Mouse (Mus musculus): ENCODE results near the gene Crat.
"Not testable (repeated sequence)": the region's sequence is repeated elsewhere in the genome, so short reads cannot be mapped to it uniquely, and the experiment has no call there.

The Crat gene

DNA sequence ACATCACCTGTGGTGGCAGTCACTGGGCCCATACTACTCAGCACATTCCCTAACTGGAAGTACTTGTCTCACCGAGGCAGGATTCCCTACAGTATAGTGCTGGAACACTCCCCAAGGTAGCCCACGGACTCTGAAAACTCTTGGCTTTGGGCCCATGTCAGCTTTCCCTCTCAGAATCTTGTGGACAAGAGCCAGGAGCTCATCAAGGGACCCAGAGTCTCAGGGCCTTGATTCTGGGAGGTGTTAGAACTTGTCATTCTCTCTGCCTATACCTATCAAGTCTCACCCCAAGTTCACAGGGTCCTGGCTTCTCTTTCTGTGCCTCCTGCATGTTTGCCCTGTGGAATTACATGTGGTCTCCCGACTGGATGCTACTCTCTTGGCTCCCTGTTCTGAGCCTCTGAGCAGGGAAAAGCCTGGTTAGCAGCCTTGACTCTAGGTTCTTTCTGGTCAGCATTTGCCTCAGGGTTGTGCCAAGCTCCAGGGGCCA, 24.6 kb upstream of the Crat start:
- no peak for DNase-seq (ENCODE audit: low spot score)

DNA sequence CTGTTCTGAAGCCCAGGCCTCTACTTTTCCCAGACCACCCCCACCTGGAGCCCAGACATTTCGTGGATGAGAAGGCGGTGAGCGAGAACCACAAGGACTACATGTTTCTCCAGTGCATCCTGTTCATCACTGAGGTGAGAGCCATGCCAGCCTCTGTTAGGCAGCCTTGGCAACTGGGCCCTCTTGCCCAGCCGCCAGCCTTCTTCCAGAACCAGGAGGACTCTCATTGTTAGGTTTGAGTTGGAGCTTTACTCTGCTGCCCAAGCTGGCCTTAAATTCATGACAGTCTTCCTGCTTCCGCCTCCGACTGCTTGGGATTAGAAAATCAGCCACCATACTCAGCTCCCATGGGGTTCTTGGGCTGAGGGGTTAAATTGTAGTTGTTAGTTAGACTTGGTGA, 24.0 kb upstream of the Crat start:
- no peak for DNase-seq (ENCODE audit: low spot score)

DNA sequence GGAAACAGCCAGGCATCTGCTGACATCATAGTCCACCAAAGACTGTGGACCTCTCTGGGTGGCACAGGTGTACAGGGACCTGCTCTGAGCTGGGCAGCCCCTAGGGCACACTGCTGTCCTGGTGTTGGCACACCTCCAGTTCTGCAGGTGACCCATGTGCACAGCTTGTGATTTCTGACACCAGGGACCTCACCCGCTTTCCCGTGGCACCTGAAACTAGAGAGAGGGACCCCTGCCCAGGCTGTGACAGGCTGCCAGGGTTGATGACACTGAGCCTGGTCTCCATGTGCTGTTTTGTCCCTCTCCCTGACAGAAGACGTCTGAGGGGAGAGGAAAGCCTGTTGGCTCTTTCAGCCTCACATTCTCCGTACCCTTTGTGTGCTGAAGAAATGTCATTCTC, 22.2 kb upstream of the Crat start:
- no peak for DNase-seq (ENCODE audit: low spot score)

DNA sequence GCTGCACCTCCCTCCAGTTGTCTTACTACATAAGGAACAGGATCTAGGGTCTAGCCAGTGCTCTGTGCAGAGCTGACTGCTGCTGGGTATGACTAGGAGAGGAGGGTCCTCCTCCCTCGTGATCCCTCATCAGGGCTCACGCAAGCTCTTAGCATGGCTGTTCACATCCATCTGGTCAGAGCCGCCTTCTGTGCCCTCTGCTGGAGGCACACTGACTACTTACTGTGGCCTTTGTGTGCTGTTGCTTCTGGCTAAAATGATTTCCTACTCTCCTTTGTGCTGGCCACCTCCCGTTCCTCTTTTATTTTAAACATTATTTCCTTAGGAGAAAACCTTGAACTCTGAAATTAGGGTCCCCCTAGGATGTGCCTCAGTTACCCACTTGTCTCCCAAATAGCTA, 21.2 kb upstream of the Crat start:
- no peak for DNase-seq (ENCODE audit: low spot score)

DNA sequence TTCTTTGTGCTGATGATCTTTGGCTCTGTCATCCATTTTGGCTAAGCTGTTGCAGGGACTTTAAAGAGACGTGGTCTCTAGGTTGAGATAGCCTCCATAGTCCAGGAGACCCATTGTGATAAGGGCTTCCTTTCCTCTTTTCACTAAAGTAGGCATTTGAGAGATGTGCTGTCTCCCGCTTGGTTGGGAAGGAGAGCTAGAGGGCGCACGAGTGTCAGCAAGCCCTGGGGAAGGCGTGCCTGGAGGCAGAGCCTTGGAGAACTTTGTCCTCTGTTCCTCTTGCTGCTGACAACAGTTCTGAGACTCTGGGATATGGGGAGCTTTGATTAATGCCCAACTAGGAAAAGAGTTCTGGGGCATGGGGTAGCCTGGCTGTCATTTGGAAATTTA, 20.5 kb upstream of the Crat start:
- DNase-seq (ENCODE audit: low spot score): no peak

DNA sequence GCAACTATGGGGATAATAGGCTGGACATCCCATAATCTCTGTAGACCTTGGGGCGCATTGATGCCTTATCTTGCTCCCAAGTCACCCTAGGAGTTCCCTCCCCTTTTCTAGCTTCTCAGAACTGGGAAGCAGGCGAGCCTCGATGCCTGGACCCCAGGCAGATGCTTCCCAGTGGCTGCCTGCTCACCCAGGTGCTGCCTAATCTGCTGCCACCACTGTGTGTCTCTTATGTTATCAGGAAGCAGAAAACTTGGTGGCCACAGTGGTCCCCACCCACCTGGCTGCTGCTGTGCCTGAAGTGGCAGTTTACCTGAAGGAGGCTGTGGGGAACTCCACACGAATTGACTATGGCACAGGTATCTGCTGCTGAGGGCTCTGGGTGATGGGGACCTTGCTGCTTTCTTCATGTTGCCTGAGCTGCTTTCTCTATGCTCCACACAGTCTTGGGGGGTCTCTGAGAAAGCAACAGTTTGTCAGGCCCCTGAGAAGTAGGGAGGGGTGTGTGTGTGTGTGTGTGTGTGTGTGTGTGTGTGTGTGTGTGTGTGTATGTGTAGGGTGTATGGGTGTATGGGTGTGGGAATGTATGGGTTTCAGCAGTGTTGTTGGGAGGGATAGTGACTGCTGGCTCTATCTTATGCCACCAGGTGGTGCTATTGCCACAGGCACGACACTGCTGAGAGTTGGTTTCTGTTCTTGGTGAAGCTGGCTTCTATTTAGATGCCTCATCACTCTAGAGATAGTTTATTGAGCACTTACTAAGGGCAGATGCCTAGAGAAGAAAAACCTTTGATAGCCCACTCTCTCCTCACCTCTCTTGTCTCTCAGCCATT, 19.9 kb upstream of the Crat start:
- no peak for DNase-seq (ENCODE audit: low spot score)

DNA sequence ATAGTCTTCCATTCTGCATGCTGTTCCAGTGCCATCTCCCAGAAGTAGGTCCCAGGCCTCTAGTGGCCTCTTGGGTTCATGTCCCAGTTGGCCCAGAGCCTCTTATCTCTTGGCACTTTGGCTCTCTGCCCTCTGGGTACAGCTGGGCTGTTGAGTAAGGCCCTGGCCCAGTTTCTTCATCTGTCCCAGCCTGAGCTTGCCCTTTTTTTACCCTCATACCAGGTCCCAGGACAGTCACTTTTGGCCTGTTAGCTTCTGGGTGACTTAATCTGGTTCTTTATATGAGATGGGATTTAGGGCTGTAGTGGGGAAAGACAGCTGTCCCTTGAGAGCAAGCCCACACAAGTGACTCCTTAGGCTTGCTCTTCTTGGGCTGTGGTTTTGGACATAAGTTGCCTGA, 13.5 kb upstream of the Crat start:
- no peak for DNase-seq (ENCODE audit: low spot score)

DNA sequence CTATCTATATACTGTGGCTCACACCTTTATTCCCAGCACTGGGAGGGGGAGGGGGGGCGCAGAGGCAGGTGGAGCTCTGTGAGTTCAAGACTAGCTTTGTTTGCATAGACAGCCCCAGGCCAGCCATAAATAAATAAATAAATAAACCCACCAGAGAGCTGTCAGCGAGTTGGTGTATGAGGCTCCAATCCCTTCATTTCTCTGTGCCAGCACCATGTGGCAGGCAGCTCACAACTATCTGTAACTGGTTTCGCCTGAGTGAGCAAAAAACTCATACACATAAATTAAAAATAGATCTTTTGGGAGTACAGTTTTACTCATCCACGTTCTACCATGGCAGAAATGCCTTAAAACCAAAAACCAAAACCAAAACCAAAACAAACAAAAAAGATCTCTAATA, 5.8 kb upstream of the Crat start:
- no peak for DNase-seq (ENCODE audit: low spot score)

DNA sequence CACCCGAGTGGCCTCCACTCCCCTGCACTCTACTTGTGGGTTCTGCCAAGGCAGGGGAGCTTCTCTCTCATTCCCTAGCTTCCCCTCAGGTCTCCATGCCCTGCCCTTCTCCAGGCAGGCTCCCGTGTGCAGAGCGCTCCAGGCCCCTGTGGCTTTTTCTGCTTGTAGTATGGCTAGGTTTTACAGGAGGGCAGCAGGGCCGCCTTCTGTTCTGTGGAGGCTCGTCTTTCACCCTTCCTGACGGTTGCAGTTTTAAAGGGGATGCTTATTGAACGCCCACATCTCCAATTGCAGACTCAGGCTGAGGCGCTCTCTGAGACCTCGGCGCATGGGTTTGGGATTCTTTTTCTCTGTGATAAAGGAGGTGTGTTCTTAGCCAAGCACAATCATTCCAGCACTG, 3.5 kb upstream of the Crat start:
- DNase-seq (ENCODE audit: low spot score): no peak

DNA sequence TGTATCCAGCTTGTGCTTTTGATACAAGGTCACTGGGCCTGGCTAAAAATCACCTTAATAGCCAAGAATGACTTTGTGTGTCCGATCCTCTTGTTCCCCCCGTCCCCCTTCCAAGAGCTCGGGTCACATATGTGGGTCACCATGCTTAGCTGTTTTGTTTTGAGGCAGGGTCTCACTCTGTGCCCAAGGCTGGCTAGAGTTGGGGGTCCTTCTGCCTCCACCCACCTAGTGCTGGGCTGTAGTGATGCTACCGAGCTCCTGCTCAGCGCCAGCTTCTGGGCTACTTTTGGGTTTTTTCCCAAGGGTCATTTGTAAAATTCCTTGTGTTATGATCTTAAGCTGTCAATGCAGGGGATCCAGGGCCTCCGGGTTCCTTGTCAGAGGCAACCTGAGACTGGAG, 2.6 kb upstream of the Crat start:
- no peak for DNase-seq (ENCODE audit: low spot score)

DNA sequence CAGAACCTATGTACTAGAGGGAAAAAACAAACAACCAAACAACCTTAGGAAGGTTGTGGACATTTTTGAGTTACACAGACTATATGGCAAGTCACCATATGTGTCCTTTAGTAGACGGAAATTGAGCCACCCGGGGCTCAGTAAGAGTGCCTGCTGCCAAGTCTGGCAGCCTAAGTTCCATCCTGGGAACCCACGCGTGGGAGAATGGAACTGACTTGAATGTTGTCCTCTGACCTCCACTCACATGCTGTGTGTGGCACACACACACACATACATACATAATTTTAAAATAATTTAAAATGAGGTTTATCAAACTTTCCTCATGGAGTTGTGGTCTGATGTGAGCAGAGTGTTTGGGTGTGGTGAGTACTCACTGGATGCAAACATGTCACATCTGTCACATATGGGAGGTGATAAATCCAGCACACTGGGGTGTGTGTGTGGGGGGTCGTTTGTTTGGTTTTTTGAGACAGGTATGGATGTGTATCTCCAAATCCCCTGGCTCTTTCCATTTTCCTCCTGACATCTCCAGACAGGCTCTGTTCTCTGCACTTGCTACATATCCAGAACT, 2.1 kb upstream of the Crat start:
- no peak for DNase-seq (ENCODE audit: low spot score)

DNA sequence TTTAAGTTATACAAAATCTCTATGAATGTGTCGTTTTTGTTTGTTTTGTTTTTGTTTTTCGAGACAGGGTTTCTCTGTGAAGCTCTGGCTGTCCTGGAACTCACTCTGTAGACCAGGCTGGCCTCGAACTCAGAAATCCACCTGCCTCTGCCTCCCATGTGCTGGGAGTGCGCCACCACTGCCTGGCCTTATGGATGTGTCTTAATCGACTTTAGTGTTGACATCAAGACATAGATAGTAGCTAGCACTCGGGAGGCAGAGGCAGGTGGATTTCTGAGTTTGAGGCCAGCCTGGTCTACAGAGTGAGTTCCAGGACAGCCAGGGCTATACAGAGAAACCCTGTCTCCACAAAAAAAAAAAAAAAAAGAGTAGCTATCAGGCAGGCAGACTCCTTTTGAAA, 1.5 kb upstream of the Crat start:
- not testable (repeated sequence) for DNase-seq (ENCODE audit: low spot score)

DNA sequence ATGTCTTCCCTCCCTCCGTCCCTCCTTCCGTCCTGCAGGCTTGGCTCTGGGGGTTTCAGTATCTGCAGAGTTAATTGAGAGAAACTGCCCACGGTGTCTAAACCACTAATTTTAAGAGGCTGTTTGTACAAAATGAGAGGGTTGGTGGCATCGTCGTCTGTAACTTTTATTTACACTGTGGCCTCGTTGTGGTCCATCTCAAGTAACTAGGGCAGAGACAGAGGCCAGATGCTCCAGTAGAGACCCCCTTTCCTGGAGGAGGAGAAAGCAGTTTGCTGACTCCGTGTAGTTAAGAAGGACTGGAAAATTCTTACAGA, 994 bp upstream of the Crat start:
- no peak for DNase-seq (ENCODE audit: low spot score)

DNA sequence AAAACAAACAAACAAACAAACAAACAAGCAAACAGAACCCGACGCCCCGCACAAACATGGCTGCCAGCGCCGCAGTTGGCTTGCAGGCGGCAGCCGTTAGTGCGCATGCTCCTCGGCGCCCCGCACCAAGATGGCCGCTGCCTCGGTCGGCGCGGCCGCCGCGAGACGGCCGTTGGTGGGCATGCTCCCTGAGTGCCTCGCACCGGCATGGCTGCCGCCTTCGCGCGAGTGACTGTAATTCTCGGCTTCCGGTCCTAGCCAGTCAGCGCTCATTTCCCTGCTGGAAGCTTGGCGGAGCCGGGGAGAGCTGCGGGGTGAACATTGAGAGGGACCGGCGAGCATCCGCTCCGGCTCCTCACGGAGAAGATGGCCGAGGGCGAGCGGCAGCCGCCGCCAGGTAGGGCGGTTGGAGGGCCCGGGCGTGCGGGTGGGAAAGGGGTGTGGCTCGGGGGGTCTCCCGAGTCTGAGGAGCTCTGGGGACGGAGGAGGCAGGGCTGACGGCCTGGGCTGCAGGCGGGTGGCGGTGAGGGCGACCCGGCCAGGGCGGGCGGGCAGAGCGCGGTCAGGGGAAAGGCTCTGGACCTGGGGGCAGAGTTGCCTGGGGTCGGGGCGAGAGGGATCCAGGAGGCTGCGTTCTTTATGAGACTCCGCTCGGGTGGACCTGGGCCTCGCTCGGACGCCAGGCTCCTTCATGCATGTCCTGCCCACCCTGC, 479 bp upstream of the Crat start, which contains the start of gene Ptpa:
Ptpa (plus strand) TSS at position 104 of the 713 bp plus-strand sequence.
- peak; percentile 92 for DNase-seq (ENCODE audit: low spot score)

DNA sequence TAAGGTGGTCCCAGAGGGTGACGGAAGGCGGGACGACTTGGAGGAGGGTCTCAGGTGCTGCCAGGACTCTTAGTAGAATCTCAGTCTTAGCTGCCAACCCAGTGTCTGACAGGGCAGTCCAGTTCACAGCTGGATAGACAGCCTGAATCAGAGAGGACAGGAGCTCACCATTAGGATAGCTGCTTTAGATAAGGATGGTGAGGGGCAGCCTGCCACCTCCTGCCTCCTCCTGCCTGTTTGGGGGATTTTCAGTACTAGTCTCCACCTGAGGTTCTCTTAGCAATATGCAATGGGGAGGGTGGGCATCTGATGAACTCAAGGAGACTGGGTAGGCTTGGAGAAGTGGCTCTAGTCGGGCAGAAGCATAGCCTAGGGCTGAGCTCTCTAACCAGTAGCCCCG, 932 bp downstream of the Crat start:
- no peak for DNase-seq (ENCODE audit: low spot score)

DNA sequence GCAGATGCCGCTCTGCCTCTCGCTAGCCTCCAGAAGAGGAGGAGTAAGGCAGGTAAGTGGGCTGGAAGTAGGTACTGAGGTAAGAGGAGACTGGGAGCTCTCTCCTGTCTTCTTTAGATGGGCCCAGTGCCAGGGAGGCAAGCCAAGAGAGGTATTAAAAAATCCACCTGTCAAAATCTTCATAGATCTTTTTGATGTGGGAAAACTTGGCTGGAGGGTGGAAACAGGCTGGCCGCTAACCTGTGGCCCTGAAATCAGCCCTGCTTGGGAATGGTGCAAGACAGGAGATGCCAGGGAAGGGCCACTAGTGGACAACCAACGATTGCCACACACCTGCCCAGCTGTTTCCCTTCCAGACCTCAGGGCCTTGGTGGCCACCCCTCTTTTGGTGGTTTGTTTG, 1.5 kb downstream of the Crat start:
- DNase-seq (ENCODE audit: low spot score): no peak

DNA sequence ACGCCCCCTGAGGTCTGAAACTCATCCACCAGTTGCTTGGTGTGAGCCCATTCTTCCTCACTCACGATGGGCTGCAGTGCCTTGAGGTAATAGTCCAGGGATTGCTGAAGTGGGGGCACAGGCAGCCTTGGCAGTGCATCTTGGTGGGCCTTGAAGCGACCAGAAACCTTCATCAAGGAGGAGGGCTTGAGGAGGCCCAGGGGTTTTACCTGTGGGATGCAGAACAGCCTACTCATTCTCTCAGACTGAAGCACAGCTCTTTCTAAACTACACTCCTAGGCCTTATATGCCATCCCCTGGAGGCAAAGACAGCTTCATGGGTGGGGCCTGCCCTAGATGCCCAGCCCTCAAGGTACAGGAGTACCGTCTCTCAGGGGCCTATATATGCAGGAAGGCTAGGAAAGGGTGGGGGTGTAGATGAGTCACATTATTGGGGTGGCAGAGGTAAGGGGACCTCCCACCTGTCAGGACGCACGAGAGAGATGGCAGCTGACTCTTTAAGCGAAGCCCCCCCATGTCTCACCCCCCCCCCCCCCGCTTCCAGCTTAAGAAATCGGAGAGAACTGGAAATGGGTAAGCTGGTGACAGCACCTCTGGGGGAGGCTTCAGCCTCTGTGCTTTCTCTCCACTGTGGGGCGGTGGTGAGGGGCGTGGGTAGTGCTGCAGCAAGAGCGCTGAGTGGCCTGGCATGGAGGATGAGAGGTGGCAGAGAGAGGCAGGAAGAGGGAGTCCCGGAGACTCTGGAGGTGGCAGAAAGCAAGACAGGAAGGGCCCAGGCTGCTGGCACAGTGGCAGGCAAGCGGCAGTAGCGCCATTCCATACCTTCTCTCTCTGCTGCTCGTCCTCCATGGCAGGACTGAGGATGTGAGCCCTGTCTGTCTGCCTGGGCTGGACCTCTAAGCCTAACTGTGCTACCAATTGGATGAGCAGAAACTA, 2.3 kb downstream of the Crat start:
- no peak for DNase-seq (ENCODE audit: low spot score)

DNA sequence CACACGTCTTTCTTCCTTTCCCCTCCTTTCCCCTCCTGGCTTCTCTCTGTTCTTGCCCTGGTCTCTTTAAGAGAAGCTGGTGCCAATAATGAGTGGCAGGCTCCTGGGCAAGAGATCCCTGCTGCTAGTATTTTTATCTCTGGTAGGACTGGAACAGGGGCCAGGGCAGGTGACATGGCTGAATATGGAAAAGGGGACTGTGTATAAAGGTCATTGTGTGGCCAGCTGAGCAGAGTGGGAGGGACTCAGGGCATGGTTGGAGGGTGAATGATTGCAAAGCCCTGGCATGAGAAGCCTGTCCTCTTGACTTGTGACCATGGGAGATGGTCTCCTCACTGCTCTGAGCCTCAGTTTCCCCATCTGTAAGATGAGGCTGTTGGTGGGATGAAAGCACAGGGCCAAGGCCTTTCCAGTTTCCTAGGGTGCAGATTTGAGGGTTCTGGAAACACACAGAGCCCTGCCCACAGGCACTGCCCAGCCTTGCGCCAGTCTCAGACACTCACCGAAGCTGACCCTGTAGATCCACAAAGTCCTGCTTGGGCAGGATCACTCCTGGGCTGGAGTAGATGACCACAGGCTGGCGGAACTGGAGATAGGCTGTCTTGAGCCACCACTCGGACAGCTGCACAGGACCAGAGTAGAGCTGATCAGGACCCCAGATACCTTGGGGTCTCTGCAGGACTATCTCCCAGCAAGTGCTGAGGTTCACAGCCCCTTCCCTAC, 6.0 kb downstream of the Crat start:
- DNase-seq (ENCODE audit: low spot score): no peak

DNA sequence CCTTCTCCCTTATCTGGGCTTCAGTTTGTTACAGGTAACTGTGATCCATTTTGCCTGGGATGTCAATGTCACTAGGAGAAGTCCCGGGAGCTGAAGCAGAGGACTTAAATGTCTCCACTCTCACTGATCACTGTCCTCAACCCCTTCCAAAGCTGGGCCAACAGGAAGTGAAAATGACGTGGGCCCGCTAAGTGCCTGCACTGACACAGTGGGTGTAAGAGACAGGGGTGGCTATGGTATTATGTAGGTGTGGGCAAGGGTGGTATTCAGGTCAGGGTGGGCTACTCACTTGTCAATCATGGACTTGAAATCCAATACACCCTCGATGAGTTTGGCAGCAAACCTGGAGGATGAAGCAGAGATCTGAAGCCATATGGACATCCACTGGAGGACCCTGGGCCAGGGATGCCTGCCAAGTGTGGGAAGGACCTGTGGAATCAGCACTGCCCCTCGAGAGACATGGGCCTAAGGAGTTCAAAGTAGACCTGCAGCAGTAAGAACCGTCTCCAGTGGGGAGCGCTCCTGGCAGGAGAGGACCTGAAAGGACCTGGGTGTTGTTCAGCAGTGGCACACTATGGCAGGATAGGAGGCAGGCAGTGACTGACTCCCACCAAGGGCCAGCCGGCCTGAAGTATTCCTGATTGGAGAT, 7.0 kb downstream of the Crat start:
- no peak for DNase-seq (ENCODE audit: low spot score)

DNA sequence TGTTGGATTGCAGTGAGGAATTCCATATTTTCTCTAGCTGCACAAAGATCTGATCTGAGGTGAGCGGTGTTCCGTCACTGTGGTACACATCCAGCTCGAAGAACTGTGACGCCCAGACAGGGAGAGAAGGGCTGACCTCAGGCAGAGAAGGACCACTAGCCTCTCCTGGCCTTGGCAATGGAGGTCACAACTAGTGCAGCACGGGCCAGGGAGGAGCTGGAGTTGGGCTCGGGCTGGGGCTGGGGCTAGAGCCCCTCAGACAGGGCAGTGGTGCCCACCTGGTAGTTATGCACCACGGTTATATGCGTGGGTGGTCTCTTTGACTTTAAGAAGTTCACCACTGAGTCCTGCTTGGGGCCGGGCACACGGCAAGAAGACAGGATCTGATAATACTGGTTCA, 7.8 kb downstream of the Crat start:
- no peak for DNase-seq (ENCODE audit: low spot score)

DNA sequence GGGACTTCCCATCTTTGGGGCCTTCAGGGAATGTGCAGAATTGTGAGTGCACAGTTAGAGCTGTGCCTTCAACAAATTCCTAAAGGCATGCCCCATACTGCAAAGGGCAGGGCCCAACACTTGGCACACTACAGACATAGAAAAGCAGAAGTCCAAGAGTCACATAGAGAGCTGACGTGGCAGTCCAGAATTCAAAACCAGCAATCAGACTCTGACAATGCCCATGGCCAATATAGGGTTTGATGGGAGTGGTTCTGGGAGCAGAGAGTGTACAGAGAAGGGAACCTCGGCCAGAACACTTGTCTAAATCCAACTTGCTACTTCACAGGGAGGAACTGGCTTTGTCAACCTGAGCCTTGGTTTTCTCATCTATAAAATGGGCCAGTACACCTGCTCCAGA, 8.4 kb downstream of the Crat start:
- DNase-seq (ENCODE audit: low spot score): no peak

All from testis, postnatal 14 days (tissue).